Mouse (Mus musculus) forebrain, embryonic 13.5 days (tissue): ENCODE results near the gene Camk1g. TPM values are rescaled to one million over a fixed set of nuclear protein-coding genes. Genes with fewer than 3 reads are reported as not detected.

Source experiments
- polyA plus RNA-seq: library from polyadenylated mRNA; unstranded; fragments of >200 nt; fragmentation: Nextera tagmentation; extraction: Ambion mirVana; gene quantifications from 2 replicates; pipeline ENCODE4 v1.2.1, GENCODE M21; 2015

Camk1g gene
- polyA plus RNA-seq, 1 experiment from 2014 or later: 26.7 TPM

Other genes starting within 250 kb of the Camk1g start
- gene Diexf, start 240.0 kb downstream of the Camk1g start, polyA plus RNA-seq: 10.0 and 10.2 TPM in 2 replicates
- gene Irf6, start 217.2 kb downstream of the Camk1g start, polyA plus RNA-seq: 0.63 and 0.79 TPM in 2 replicates
- gene A130010J15Rik, start 202.3 kb downstream of the Camk1g start, polyA plus RNA-seq: 12.2 and 14.5 TPM in 2 replicates
- gene Traf3ip3, start 168.6 kb downstream of the Camk1g start, polyA plus RNA-seq: 0.58 and 1.0 TPM in 2 replicates
- 0.32 and 0.55 TPM in 2 replicates for gene Lamb3, start 162.6 kb downstream of the Camk1g start, polyA plus RNA-seq
- 0.17 TPM in 1 of 2 replicates, not detected in the other for gene Hsd11b1, start 106.2 kb downstream of the Camk1g start, polyA plus RNA-seq
- gene G0s2, start 97.1 kb downstream of the Camk1g start, polyA plus RNA-seq: 4.4 and 6.1 TPM in 2 replicates